Mouse (Mus musculus) liver, adult 2 months (tissue): ENCODE measurements at regions not wholly inside any gene's neighbourhood (a gene's known extent, or its start where the extent isn't known, plus 50 kb on each side); places are given as distances from the start of the nearest gene placed in this dataset.

Experiments
- CTCF ChIP-seq: fragments of 200-500 bp; IDR thresholded peaks from 2 replicates; pipeline ENCODE4 v1.5.1; 2011; ENCODE audit warnings: low read depth, low read length, control low read depth
- POLR2A ChIP-seq: fragments of 200-500 bp; IDR thresholded peaks from 2 replicates; pipeline ENCODE4 v1.6.1; 2011; ENCODE audit warnings: low read length, control low read depth; ENCODE audit not compliant: insufficient read depth; ENCODE audit errors: extremely low read depth

- no peak for TF ChIP-seq CTCF
- no peak for TF ChIP-seq POLR2A
Measured at GRCm38 (mm10) chr12:5637571-5638275, 262.2 kb upstream of the Klhl29 start.
